Mouse (Mus musculus) natural killer cell, adult 2 months (primary cell): ENCODE data around the gene Deaf1.

Source experiments
- DNase-seq, 2 experiments: peaks; one replicate each; pipeline ENCODE4 v3.0.0; 2022; ENCODE audit warnings: low spot score in 2 of 2

Deaf1 gene

DNA sequence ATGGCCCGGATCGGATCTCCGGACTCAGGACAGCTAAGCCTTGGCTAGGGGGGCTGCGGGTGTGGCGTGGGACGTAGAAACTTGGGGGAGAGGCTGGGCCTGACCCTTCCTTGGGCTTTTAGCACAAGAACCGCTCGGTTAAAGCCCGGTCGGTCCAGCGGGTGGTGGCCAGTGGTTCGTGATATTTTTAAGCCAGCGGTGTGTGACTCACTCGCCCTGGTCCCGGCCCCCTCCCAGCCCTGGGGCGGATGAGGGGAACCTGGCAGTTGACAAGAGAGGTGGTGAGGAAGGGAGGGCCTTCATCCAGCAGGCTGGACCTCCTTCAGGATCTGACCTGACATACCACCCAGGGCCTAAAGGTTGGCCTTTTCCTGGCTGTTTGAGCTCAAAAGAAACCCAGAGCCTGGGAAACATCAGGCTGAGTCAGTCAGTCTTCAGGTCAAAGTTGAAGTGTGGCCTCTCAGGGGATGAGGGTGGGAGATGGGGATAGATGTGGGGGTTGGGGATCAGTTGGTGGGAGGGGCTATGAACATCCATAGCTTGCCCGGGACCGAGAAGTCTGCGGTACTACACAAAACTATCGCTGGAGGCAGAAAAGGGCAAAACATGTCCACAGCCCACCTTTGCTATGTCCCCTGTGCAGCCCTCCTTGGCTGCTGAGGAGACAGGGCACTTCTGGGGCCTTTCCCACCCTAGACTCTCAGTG, 11.9 kb upstream of the Deaf1 start:
- no peak for DNase-seq

DNA sequence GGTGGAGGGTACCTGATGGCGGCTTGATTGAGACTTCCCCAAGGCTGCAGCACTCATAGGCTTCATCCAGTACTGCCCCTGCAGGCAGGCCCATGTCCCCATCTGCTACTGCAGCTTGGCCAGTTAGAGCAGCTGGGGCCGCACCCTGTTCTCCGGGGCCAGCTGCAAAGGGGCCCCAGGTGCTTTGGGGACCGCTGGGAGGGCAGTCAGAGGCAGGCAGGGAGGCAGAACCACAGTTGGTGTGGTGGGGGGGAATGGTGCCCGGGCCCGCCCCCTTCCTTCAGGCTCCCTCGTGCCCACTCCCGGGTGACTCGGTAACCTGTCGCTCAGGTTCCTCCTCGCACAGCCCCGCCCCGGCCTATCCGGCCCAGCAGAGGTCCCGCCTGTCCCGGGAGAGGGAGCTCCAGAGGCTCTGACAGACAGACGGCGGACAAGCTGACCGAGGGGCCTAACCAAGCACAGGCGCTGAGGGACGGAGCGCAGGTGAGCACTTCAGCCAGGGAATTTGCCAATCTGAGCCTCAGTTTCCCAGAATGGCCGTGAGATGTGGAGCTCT, 11.2 kb upstream of the Deaf1 start, which contains the start of gene Eps8l2:
Eps8l2 (plus strand) TSS at position 305 of the 556 bp plus-strand sequence.
- peak in 1 of 2 experiments; percentile 22 for DNase-seq

DNA sequence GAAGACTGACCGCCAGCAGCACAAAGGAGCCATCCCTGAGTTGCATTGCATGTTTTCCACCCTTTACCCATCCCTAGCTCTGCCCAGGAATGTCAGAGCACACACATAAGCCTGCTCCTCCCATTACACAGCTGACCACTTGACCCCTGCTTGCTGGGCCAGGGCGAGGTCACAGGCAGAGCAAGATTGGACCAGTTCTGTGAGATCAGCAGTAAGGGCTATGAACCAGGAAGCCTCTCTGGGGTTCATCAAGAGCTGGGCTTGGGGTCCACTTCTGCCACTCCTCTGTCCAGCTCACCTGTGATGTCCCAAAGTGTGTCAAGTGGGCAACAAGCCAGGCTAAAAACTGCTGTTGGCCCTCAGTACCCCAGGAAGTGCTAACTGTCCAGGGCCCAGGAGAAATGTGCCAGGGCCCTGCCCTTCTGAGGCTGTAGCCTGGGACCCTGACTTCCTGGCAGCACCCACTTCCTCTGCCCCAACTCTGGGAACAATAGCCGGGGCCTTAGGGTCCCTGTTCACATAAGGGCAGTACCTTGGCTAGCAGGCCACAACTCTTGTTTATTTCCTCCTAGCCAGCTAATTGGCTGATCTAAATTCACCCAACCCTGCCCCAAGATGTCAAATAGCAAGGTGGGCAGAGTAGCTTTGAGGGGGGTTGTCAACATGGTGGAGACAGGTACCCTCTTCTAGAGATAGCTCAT, 10.4 kb upstream of the Deaf1 start:
- no peak for DNase-seq

GRCm38 (mm10) chr7:141336296-141336695, 8.8 kb upstream of the Deaf1 start:
- no peak for DNase-seq

GRCm38 (mm10) chr7:141335682-141336081, 8.2 kb upstream of the Deaf1 start:
- DNase-seq = no peak

GRCm38 (mm10) chr7:141335044-141335579, 7.6 kb upstream of the Deaf1 start:
- DNase-seq = no peak

GRCm38 (mm10) chr7:141331990-141332389, 4.5 kb upstream of the Deaf1 start:
- no peak for DNase-seq

DNA sequence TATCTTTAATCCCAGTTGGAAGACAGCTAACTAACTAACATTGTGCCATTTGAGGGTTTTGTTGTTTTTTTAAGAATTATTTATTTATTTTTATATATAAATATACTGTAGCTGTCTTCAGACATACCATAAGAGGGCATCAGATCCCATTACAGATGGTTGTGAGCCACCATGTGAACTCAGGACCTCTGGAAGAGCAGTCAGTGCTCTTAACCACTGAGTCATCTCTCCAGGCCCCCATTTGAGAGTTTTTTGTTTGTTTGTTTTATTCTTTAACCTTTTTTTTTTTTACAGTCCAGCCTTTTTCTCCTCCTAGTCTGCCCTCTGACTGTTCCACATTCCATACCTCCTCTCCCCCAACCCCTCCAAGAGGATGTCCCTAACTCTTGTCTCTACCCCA, 3.2 kb upstream of the Deaf1 start:
- DNase-seq = no peak

GRCm38 (mm10) chr7:141328373-141328990, 992 bp upstream of the Deaf1 start:
- DNase-seq = no peak

- peak in 1 of 2 experiments; percentile 10 for DNase-seq
These were observed 694 bp downstream of the Deaf1 start for GRCm38 (mm10) chr7:141326546-141327446.

DNA sequence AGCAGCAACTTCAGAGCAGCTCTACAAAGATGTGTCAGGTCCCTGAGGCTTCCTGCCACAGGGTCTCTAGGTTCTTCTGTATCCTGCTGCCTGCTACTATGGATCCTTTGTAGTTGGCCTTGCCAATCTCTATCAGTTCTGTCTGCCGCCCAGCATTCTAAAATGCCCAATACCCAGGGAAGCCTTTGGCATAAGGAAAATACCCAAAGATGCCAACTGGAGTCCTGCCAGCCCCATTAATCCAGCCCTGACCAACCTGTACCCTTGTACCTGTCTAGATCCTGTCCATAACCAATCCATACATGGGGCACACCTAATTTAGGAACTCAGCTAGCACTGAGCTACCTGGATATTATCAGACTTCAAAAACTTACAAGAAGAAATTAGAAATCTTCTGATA, 2.8 kb downstream of the Deaf1 start:
- no peak for DNase-seq

DNA sequence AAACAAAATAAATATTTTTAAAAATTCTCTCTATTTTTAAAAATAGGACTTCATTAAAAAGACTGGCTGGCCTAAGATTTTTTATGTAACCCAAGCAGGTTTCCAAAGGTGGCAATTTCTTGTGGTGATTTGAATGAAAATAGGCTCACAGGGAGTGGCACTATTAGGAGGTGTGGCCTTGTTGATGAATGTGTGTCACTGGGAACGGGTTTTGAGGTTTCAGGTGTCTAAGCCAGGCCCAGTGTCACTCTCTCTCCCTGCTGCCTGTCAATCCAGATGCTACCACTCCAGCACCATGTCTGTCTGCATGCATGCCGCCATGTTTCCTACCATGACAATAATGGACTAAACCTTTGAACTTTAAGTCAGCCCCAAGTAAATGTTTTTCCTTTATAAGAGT, 8.0 kb downstream of the Deaf1 start:
- DNase-seq = no peak

GRCm38 (mm10) chr7:141317619-141318132, 9.8 kb downstream of the Deaf1 start:
- DNase-seq = no peak

- peak; percentile 57 to 67 for DNase-seq
These were observed 11.5 kb downstream of the Deaf1 start for GRCm38 (mm10) chr7:141315974-141316373.

GRCm38 (mm10) chr7:141315076-141315475, 12.4 kb downstream of the Deaf1 start:
- DNase-seq = no peak

GRCm38 (mm10) chr7:141314416-141314815, 13.1 kb downstream of the Deaf1 start:
- no peak for DNase-seq

DNA sequence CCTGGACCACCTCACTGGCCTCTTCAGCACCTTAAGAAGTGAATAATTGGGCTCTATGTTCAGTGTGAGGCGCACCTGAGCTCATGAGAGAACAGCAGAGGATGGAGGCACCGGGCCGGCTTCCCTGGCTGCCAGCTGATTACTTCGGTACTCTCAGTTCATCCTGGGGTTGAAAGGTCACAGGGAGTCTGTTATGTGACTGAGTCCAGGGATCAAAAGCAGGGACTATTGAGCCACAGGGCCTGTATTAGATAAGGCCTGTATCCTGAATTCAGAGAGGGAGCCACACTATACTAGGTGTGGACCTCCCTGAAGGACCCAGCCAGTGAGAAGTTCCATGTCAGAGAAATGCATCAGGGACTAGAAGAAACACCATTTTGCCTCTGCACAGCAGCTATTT, 23.0 kb downstream of the Deaf1 start:
- DNase-seq = no peak

DNA sequence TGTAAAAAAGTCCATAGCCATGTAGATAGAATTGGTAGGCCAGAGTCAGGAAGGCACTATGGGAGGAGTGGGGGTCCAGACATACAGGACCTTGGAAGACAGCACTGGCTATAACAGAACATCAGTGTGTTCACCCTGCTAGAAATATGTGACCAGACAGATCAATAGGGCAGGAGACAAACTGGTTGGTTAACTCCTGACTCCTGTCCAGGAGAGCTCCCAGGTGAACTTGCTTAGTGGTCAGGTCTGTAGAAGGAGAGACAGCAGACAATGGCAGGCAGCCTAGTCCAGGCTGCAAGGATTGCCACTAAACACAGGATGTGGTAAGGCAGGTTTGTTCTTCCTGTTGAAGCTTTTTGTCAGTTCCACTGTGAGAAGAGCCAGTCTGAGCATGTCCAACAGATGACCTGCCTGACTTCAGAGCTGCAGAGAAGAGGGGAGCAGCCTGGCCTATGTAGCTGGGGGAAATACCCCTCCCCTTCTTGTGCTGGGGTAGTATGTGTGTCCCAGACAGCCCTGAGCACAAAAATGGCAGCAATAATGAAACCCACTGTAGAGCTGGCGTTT, 24.7 kb downstream of the Deaf1 start:
- peak; percentile 51 to 72 for DNase-seq

- DNase-seq = no peak
These were observed 26.1 kb downstream of the Deaf1 start for GRCm38 (mm10) chr7:141301386-141301785.

GRCm38 (mm10) chr7:141299175-141299574, 28.3 kb downstream of the Deaf1 start:
- DNase-seq = no peak
